Mouse (Mus musculus): ENCODE data around the gene Palld.

DNA sequence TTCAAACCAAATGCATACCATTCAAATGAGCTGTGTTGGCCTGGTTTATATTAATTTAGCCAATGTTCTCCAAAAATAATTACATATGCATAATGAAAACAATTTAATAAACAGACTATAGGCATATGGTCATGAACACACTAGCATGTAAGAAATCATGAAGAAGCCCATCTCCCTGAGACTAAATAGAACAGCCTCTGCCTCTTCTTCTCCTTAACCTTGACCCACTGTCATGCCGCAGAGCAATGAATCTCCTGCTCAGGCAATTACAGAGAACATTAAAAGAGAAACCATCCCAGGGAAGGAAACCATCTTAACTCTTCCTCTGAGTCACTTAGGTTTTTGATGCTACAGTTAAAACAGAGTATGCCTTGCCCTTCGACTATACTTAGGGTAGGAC is 262.9 kb downstream of the Palld start:
- TF ChIP-seq TCF12 (IDR thresholded peaks at IDR 0.05; ENCODE audit: low read depth, low read length), result no peak
- no peak for TF ChIP-seq EP300 (IDR thresholded peaks at IDR 0.05; ENCODE audit: low read length)
- TF ChIP-seq POLR2AphosphoS2 (IDR thresholded peaks at IDR 0.05; ENCODE audit: low read depth, low read length), result no peak
- no peak for TF ChIP-seq CTCF (conservative IDR thresholded peaks at IDR 0.05 in 1 of 2, IDR thresholded peaks at IDR 0.05 in 1 of 2; ENCODE audit: low read depth in 2 of 2, low read length in 2 of 2)
- TF ChIP-seq POLR2A (IDR thresholded peaks at IDR 0.05; ENCODE audit: low read depth, low read length), result no peak
- no peak for TF ChIP-seq ZMIZ1 (IDR thresholded peaks at IDR 0.05; ENCODE audit: low read depth, low read length)
- no peak for TF ChIP-seq RCOR1 (conservative IDR thresholded peaks at IDR 0.05; ENCODE audit: low read depth, low read length)
